Mouse (Mus musculus) heart, adult 2 months (tissue): ENCODE measurements around the gene Cdk18.

Experiments
- CTCF ChIP-seq: fragments of 200-600 bp; IDR thresholded peaks from 2 replicates; pipeline ENCODE4 v1.8.1; 2022; ENCODE audit warnings: antibody characterized with exemption, mild to moderate bottlenecking, moderate library complexity
- POLR2A ChIP-seq: fragments of 200-500 bp; IDR thresholded peaks from 2 replicates; pipeline ENCODE4 v1.6.1; 2011; ENCODE audit warnings: mild to moderate bottlenecking, low read depth, low read length, control low read depth; ENCODE audit not compliant: insufficient read depth

- no peak for TF ChIP-seq CTCF
- TF ChIP-seq POLR2A = no peak
Measured at GRCm38 (mm10) chr1:132135631-132136030, 3.9 kb downstream of the Cdk18 start.
